19 mouse cellular contexts compared by ENCODE assay signal in genomic region chr14:31165010-31165409, GRCm38 (mm10). TPM values are rescaled to one million over a fixed set of nuclear protein-coding genes. Genes with fewer than 3 reads are reported as not detected.
A peak's percentile ranks its signal among the peaks of the same experiment; 100 is the strongest.
DNase-seq lines count a peak whose midpoint lies in the region; ATAC-seq and TF ChIP-seq lines count a peak whose summit lies in the region.
"Had no signal": no experiment of that assay in that cellular context is flagged by ENCODE, and none has a peak within 500 bp of the region (broad histone marks: within the 10 kb centered on the region; RNA-seq: fewer than 3 reads in every experiment).

No protein-coding gene starts in this region.

- peaks cover 5% of the 10 kb centered on the region for H3K4me1 ChIP-seq in heart, adult 2 months (ENCODE audit: control insufficient read depth, insufficient read depth, low read length)
- H3K4me1 ChIP-seq in kidney, embryonic 14.5 days (ENCODE audit: control insufficient read depth, insufficient read depth, low read length): peaks cover 26% of the 10 kb centered on the region; the same call in 1 of the 2 replicates

- WGBS in heart, adult 2 months: 18% methylated on average over 2 of the region's 2 CpGs
- WGBS in kidney, embryonic 14.5 days: 31% methylated on average over 2 of the region's 2 CpGs

- no peak for TF ChIP-seq EP300 in heart, adult 2 months (IDR thresholded peaks at IDR 0.05; ENCODE audit: insufficient read depth, low read depth, low read length)

- TF ChIP-seq POLR2A in heart, adult 2 months (IDR thresholded peaks at IDR 0.05; ENCODE audit: insufficient read depth, low read depth, low read length): no peak

- no peak for ATAC-seq in kidney, embryonic 14.5 days (ENCODE audit: low FRiP score, low TSS enrichment)
- ATAC-seq: forebrain, embryonic 13.5 days; midbrain, embryonic 13.5 days had no signal

- no peak overlapping the region for H3K4me3 ChIP-seq in heart, adult 2 months
- no peak overlapping the region for H3K4me3 ChIP-seq in kidney, embryonic 14.5 days (ENCODE audit: low read length)
- H3K4me3 ChIP-seq: forebrain, embryonic 13.5 days; layer of hippocampus, adult 2 months; limb, embryonic 15.5 days; midbrain, embryonic 13.5 days; neural tube, embryonic 13.5 days had no signal

- H3K9me3 ChIP-seq in kidney, embryonic 14.5 days (ENCODE audit: control insufficient read depth, low read length): no peaks in the 10 kb centered on the region
- H3K9me3 ChIP-seq: forebrain, embryonic 13.5 days; G1E; limb, embryonic 15.5 days; midbrain, embryonic 13.5 days; neural tube, embryonic 13.5 days had no signal

- no peak for TF ChIP-seq CTCF in heart, adult 2 months (IDR thresholded peaks at IDR 0.05)

- H3K36me3 ChIP-seq in heart, adult 2 months (ENCODE audit: control insufficient read depth, insufficient read depth, low read length): no peaks in the 10 kb centered on the region
- peaks cover 1% of the 10 kb centered on the region for H3K36me3 ChIP-seq in kidney, embryonic 14.5 days (ENCODE audit: control insufficient read depth, insufficient read depth, low read length)

- no peak overlapping the region for H3K9ac ChIP-seq in heart, adult 2 months (ENCODE audit: low read depth, low read length)
- no peak overlapping the region for H3K9ac ChIP-seq in kidney, embryonic 14.5 days (ENCODE audit: low read depth, low read length)
- H3K9ac ChIP-seq: forebrain, embryonic 13.5 days; limb, embryonic 15.5 days; midbrain, embryonic 13.5 days had no signal

- H3K27ac ChIP-seq in heart, adult 2 months: peak overlapping the region; percentile 42
- H3K27ac ChIP-seq in kidney, embryonic 14.5 days (ENCODE audit: low read depth, low read length): peak overlapping the region; percentile 69; the same call in 1 of the 2 replicates
- H3K27ac ChIP-seq: forebrain, embryonic 13.5 days; layer of hippocampus, adult 2 months; limb, embryonic 15.5 days; midbrain, embryonic 13.5 days; neural tube, embryonic 13.5 days had no signal

- no peak overlapping the region for H3K4me2 ChIP-seq in kidney, embryonic 14.5 days (replicated peaks; ENCODE audit: low read depth, low read length)
- H3K4me2 ChIP-seq: forebrain, embryonic 13.5 days; limb, embryonic 15.5 days; midbrain, embryonic 13.5 days; neural tube, embryonic 13.5 days had no signal

- intact Hi-C loops in heart, adult 2 months (cut with DNase I): no loop called here
- intact Hi-C loops in heart, postnatal 36 days (cut with DNase I): no loop called here

- H3K79me2 ChIP-seq in heart, adult 2 months (replicated peaks; ENCODE audit: control insufficient read depth, insufficient read depth, low read length): no peaks in the 10 kb centered on the region

- DNase-seq in cerebellum, adult 11-12 months: peak; percentile 58
- no peak for DNase-seq in cerebellum, postnatal 4 days (ENCODE audit: low spot score in 2 of 2)
- DNase-seq in heart, adult 2 months: peak in 1 of 2 experiments; percentile 61
- DNase-seq in heart, postnatal 36 days: no peak
- no peak for DNase-seq in kidney, adult 11 months
- peak; percentile 47 to 58 for DNase-seq in cerebellum, postnatal 25 days
- DNase-seq in left cerebral cortex, adult 18-20 months (ENCODE audit: low spot score in 2 of 2): no peak
- DNase-seq: kidney, postnatal 10 days; layer of hippocampus, postnatal 36 days; lung, postnatal 10 days; right cerebral cortex, adult 18-20 months had no signal

- no peaks in the 10 kb centered on the region for H3K27me3 ChIP-seq in heart, adult 2 months (ENCODE audit: control insufficient read depth, insufficient read depth, low read length)
- no peaks in the 10 kb centered on the region for H3K27me3 ChIP-seq in kidney, embryonic 14.5 days (ENCODE audit: control insufficient read depth, insufficient read depth, low read length)
- H3K27me3 ChIP-seq: forebrain, embryonic 13.5 days; limb, embryonic 15.5 days; midbrain, embryonic 13.5 days; neural tube, embryonic 13.5 days had no signal

RNA-seq across cellular contexts. Expression of gene Stab1, which starts 3.4 kb away (rescaled TPM):
- 10 to 100 TPM; 64.2 to 65.0 TPM for total RNA-seq in heart, adult 2 months (2021)
- polyA plus RNA-seq in heart, adult 2 months (2012; rRNA removed): 77.0 and 90.8 TPM in 2 replicates
- total RNA-seq in heart, postnatal 36 days (2021): 10 to 100 TPM; 66.1 to 85.9 TPM
- polyA plus RNA-seq in kidney, embryonic 14.5 days (2014; fragmentation: Nextera tagmentation; extraction: Ambion mirVana): 39.8 and 41.1 TPM in 2 replicates
- 10 to 100 TPM; 22.3 to 25.0 TPM for total RNA-seq in left cerebral cortex, adult 18-20 months (2021)
- total RNA-seq: granulocyte monocyte progenitor cell, adult 5-6 weeks had no signal
- polyA plus RNA-seq: G1E had no signal

RNA-seq across cellular contexts. Expression of gene Nt5dc2, which starts 34.2 kb away (rescaled TPM):
- total RNA-seq in heart, adult 2 months (2021): 10 to 100 TPM; 18.7 to 21.8 TPM
- 52.5 and 82.7 TPM in 2 replicates for polyA plus RNA-seq in heart, adult 2 months (2012; rRNA removed)
- total RNA-seq in heart, postnatal 36 days (2021): 10 to 100 TPM; 19.5 to 19.9 TPM
- polyA plus RNA-seq in kidney, embryonic 14.5 days (2014; fragmentation: Nextera tagmentation; extraction: Ambion mirVana): 377 and 517 TPM in 2 replicates
- total RNA-seq in left cerebral cortex, adult 18-20 months (2021): 1 to 10 TPM; 1.9 to 4.6 TPM

RNA-seq across cellular contexts. Expression of gene Smim4, which starts 36.3 kb away (rescaled TPM):
- 10 to 100 TPM; 61.1 to 81.3 TPM for total RNA-seq in heart, adult 2 months (2021)
- 57.5 and 81.7 TPM in 2 replicates for polyA plus RNA-seq in heart, adult 2 months (2012; rRNA removed)
- 10 to 100 TPM; 64.8 to 72.2 TPM for total RNA-seq in heart, postnatal 36 days (2021)
- polyA plus RNA-seq in kidney, embryonic 14.5 days (2014; fragmentation: Nextera tagmentation; extraction: Ambion mirVana): 98.5 and 124 TPM in 2 replicates
- total RNA-seq in left cerebral cortex, adult 18-20 months (2021): 10 to 100 TPM; 22.8 to 29.7 TPM

RNA-seq across cellular contexts. Expression of gene Tnnc1, which starts 43.1 kb away (rescaled TPM):
- 1,000 to 10,000 TPM; 5,084 to 5,508 TPM for total RNA-seq in heart, adult 2 months (2021)
- polyA plus RNA-seq in heart, adult 2 months (2012; rRNA removed): 4,851 and 5,939 TPM in 2 replicates
- total RNA-seq in heart, postnatal 36 days (2021): 1,000 to 10,000 TPM; 4,706 to 5,436 TPM
- polyA plus RNA-seq in kidney, embryonic 14.5 days (2014; fragmentation: Nextera tagmentation; extraction: Ambion mirVana): 3.0 and 3.9 TPM in 2 replicates
- total RNA-seq in left cerebral cortex, adult 18-20 months (2021): 10 to 100 TPM; 18.8 to 20.1 TPM

RNA-seq across cellular contexts. Expression of gene Nisch, which starts 51.7 kb away (rescaled TPM):
- 100 to 1,000 TPM; 123 to 129 TPM for total RNA-seq in heart, adult 2 months (2021)
- polyA plus RNA-seq in heart, adult 2 months (2012; rRNA removed): 187 and 223 TPM in 2 replicates
- 100 to 1,000 TPM; 128 to 143 TPM for total RNA-seq in heart, postnatal 36 days (2021)
- 259 and 375 TPM in 2 replicates for polyA plus RNA-seq in kidney, embryonic 14.5 days (2014; fragmentation: Nextera tagmentation; extraction: Ambion mirVana)
- 100 to 1,000 TPM; 359 to 363 TPM for total RNA-seq in left cerebral cortex, adult 18-20 months (2021)

Comparison
In these comparisons a context has a peak if more than half of its experiments do, and no peak if none do; other contexts are left out.
1. DNase-seq: peak in cerebellum, adult 11-12 months (single experiment) and cerebellum, postnatal 25 days (2 of 2); none in cerebellum, postnatal 4 days (0 of 2), heart, postnatal 36 days (0 of 2), kidney, adult 11 months (single experiment) and left cerebral cortex, adult 18-20 months (0 of 2).